Mouse (Mus musculus) T-cell, adult 66 days (primary cell): Measurements from ENCODE around the gene Frmd7. TPM values are rescaled to one million over a fixed set of nuclear protein-coding genes. Genes with fewer than 3 reads are reported as not detected.

Source experiments
- total RNA-seq, 2 experiments: library from RNA; stranded (reverse); gene quantifications; 3 replicates in 1 of 2; 4 replicates in 1 of 2; pipeline ENCODE4 v1.2.4; 2023

The Frmd7 gene
- total RNA-seq: not detected

GRCm38 (mm10) chrX:50942610-50943009 is at the start of gene Frmd7:
TSS of gene Frmd7 (minus strand) at chrX:50942710.

Other genes starting within 250 kb of the Frmd7 start
- 10 to 100 TPM; 62.1 to 70.1 TPM for gene Stk26, start 101.7 kb downstream of the Frmd7 start, total RNA-seq
- gene Rap2c, start 75.3 kb upstream of the Frmd7 start, total RNA-seq: 10 to 100 TPM; 36.6 to 38.2 TPM